Mouse (Mus musculus): ENCODE results near the gene Ube2o.

- TF ChIP-seq TAL1 (IDR thresholded peaks at IDR 0.05; ENCODE audit: low read length) (no peak), GATA1 (IDR thresholded peaks at IDR 0.05; ENCODE audit: low read length) (no peak)
Observed at GRCm38 (mm10) chr11:116613234-116613633, 32.0 kb upstream of the Ube2o start.

All from erythroblast, embryonic 14.5 days (primary cell).